Mouse (Mus musculus): ENCODE measurements around the gene Gna11. TPM values are rescaled to one million over a fixed set of nuclear protein-coding genes. Genes with fewer than 3 reads are reported as not detected.

The Gna11 gene
- polyA plus RNA-seq, 1 experiment = 33.8 TPM

DNA sequence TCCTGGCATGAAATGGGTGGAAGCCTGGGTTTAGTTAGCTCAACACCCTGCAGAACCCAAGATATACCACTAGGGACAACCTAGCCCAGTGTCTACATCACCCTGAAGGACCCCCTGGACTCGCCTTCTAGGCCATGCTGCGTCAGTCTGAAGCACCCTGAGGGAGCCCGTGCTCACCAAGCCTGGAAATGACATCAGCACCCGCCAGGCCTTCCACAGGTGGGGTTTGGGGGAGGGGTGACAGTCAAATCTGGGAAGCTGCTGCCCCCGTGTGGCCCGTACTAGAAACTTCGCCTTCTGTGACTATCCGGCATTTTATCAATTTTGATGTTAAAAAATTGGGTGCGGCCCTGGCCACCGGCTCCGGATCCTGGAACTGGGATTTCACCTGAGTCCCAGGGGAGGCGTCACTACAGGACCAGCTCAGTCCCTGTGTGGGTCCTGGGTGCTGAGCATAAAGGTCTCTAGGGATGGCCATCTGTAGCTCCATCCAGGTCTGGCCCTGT is 6.7 kb upstream of the Gna11 start:
- Histone ChIP-seq H3K4me1 (ENCODE audit: control insufficient read depth, insufficient read depth, insufficient read length) (peaks cover 8% of the 10 kb centered on the region; the same call in 1 of the 2 replicates), H3K27me3 (ENCODE audit: control insufficient read depth, insufficient read depth, low read length) (no peaks in the 10 kb centered on the region), H3K27ac (ENCODE audit: insufficient read depth, low read length) (peak overlapping the region; percentile 6; the same call in 1 of the 2 replicates), H3K36me3 (ENCODE audit: control insufficient read depth, insufficient read depth, low read length) (no peaks in the 10 kb centered on the region), H3K4me3 (ENCODE audit: extremely low read depth, insufficient read depth, insufficient read length) (no peak overlapping the region)
- peak; percentile 79; the same call in 1 of the 2 replicates for TF ChIP-seq CTCF (IDR thresholded peaks at IDR 0.05; ENCODE audit: extremely low read depth, insufficient read depth, insufficient read length, insufficient replicate concordance)
- TF ChIP-seq POLR2A (IDR thresholded peaks at IDR 0.05; ENCODE audit: low read depth, low read length) = no peak
- WGBS = 2% methylated on average over 12 of the region's 12 CpGs
- DNase-seq (ENCODE audit: low read depth in 1 of 2, low spot score in 2 of 2) = peak; percentile 79 to 85

GRCm38 (mm10) chr10:81550257-81550656 is 5.3 kb upstream of the Gna11 start:
- DNase-seq (ENCODE audit: low read depth in 1 of 2, low spot score in 2 of 2) = peak in 1 of 2 experiments; percentile 75
- whole genome bisulfite sequencing = 14% methylated on average over 7 of the region's 7 CpGs
- Histone ChIP-seq H3K27me3 (ENCODE audit: control insufficient read depth, insufficient read depth, low read length) (no peaks in the 10 kb centered on the region), H3K27ac (ENCODE audit: insufficient read depth, low read length) (no peak overlapping the region), H3K36me3 (ENCODE audit: control insufficient read depth, insufficient read depth, low read length) (no peaks in the 10 kb centered on the region), H3K4me1 (ENCODE audit: control insufficient read depth, insufficient read depth, insufficient read length) (peaks cover 8% of the 10 kb centered on the region; the same call in 1 of the 2 replicates), H3K4me3 (ENCODE audit: extremely low read depth, insufficient read depth, insufficient read length) (no peak overlapping the region)
- TF ChIP-seq CTCF (IDR thresholded peaks at IDR 0.05; ENCODE audit: extremely low read depth, insufficient read depth, insufficient read length, insufficient replicate concordance) = peak; percentile 88; the same call in 1 of the 2 replicates
- TF ChIP-seq POLR2A (IDR thresholded peaks at IDR 0.05; ENCODE audit: low read depth, low read length) = no peak

DNA sequence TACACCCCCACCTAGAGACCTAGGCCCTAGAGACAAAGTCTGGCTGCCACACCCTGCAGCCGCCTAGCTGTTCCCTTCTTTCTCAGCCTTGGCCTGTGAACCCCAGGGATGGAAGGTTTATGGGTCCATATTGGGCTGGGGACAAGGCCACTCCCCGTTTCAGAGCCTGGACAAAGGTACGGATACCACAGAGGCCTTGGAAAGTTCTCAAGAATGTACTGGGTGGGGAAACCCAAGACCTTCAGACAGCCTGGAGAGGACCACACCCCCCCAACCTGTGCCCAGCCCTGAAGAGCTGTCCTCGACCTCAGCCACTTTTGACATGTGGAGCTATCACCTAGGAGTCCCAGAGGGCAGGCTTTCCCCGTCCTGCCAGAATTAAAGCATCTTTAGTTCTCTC is 4.0 kb upstream of the Gna11 start:
- TF ChIP-seq POLR2A (IDR thresholded peaks at IDR 0.05; ENCODE audit: low read depth, low read length) (no peak), CTCF (IDR thresholded peaks at IDR 0.05; ENCODE audit: extremely low read depth, insufficient read depth, insufficient read length, insufficient replicate concordance) (no peak)
- DNase-seq (ENCODE audit: low read depth in 1 of 2, low spot score in 2 of 2) = no peak
- H3K4me3 ChIP-seq (ENCODE audit: extremely low read depth, insufficient read depth, insufficient read length) = no peak overlapping the region
- H3K27me3 ChIP-seq (ENCODE audit: control insufficient read depth, insufficient read depth, low read length) = no peaks in the 10 kb centered on the region
- peaks cover 8% of the 10 kb centered on the region; the same call in 1 of the 2 replicates for H3K4me1 ChIP-seq (ENCODE audit: control insufficient read depth, insufficient read depth, insufficient read length)
- H3K36me3 ChIP-seq (ENCODE audit: control insufficient read depth, insufficient read depth, low read length) = no peaks in the 10 kb centered on the region
- H3K27ac ChIP-seq (ENCODE audit: insufficient read depth, low read length) = no peak overlapping the region
- WGBS = 82% methylated on average over 5 of the region's 5 CpGs

GRCm38 (mm10) chr10:81546788-81547571 is 2.0 kb upstream of the Gna11 start:
- no peaks in the 10 kb centered on the region for H3K36me3 ChIP-seq (ENCODE audit: control insufficient read depth, insufficient read depth, low read length)
- peaks cover 18% of the 10 kb centered on the region; the same call in 1 of the 2 replicates for H3K4me1 ChIP-seq (ENCODE audit: control insufficient read depth, insufficient read depth, insufficient read length)
- TF ChIP-seq CTCF (IDR thresholded peaks at IDR 0.05; ENCODE audit: extremely low read depth, insufficient read depth, insufficient read length, insufficient replicate concordance) = no peak
- no peak for TF ChIP-seq POLR2A (IDR thresholded peaks at IDR 0.05; ENCODE audit: low read depth, low read length)
- H3K4me3 ChIP-seq (ENCODE audit: extremely low read depth, insufficient read depth, insufficient read length) = no peak overlapping the region
- H3K27ac ChIP-seq (ENCODE audit: insufficient read depth, low read length) = no peak overlapping the region
- DNase-seq (ENCODE audit: low read depth in 1 of 2, low spot score in 2 of 2) = no peak
- WGBS = 93% methylated on average over 13 of the region's 13 CpGs
- H3K27me3 ChIP-seq (ENCODE audit: control insufficient read depth, insufficient read depth, low read length) = no peaks in the 10 kb centered on the region

DNA sequence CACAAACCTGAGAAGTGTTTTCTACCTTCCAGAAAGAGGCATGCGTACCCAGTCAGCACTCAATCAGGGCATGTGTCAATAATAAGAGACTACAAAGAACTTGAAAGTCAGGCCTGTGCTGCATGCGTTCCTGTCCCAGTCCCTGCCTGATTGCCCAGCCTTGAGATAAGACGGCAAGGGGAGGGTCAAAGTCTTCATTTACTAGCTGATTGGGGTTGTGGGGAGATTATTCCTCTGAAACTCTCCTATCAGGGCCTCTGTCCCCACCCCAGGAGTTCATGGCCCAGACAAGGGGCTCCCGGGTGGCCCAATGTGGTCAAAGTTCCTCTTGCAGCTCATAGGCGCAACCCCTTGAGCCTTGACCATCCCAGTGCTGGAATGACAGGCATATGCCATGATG is 1.3 kb upstream of the Gna11 start:
- 81% methylated on average over 5 of the region's 5 CpGs for WGBS
- Histone ChIP-seq H3K4me3 (ENCODE audit: extremely low read depth, insufficient read depth, insufficient read length) (no peak overlapping the region), H3K27ac (ENCODE audit: insufficient read depth, low read length) (no peak overlapping the region)

GRCm38 (mm10) chr10:81544296-81545160 is 462 bp downstream of the Gna11 start:
- WGBS = under 1% methylated on average over 93 of the region's 93 CpGs
- H3K36me3 ChIP-seq (ENCODE audit: control insufficient read depth, insufficient read depth, low read length) = no peaks in the 10 kb centered on the region
- H3K4me3 ChIP-seq (ENCODE audit: extremely low read depth, insufficient read depth, insufficient read length) = peak overlapping the region; percentile 82
- peaks cover 14% of the 10 kb centered on the region; the same call in 1 of the 2 replicates for H3K4me1 ChIP-seq (ENCODE audit: control insufficient read depth, insufficient read depth, insufficient read length)
- peak overlapping the region; percentile 70 for H3K27ac ChIP-seq (ENCODE audit: insufficient read depth, low read length)
- TF ChIP-seq POLR2A (IDR thresholded peaks at IDR 0.05; ENCODE audit: low read depth, low read length) (no peak; the same call in 1 of the 2 replicates), CTCF (IDR thresholded peaks at IDR 0.05; ENCODE audit: extremely low read depth, insufficient read depth, insufficient read length, insufficient replicate concordance) (no peak)
- DNase-seq (ENCODE audit: low read depth in 1 of 2, low spot score in 2 of 2) = no peak
- no peaks in the 10 kb centered on the region for H3K27me3 ChIP-seq (ENCODE audit: control insufficient read depth, insufficient read depth, low read length)

More for the DNA sequence above, 1.3 kb upstream of the Gna11 start:
- TF ChIP-seq CTCF (IDR thresholded peaks at IDR 0.05; ENCODE audit: extremely low read depth, insufficient read depth, insufficient read length, insufficient replicate concordance) (no peak), POLR2A (IDR thresholded peaks at IDR 0.05; ENCODE audit: low read depth, low read length) (no peak)
- H3K4me1 ChIP-seq (ENCODE audit: control insufficient read depth, insufficient read depth, insufficient read length) = peaks cover 15% of the 10 kb centered on the region; the same call in 1 of the 2 replicates
- no peak for DNase-seq (ENCODE audit: low read depth in 1 of 2, low spot score in 2 of 2)
- no peaks in the 10 kb centered on the region for H3K27me3 ChIP-seq (ENCODE audit: control insufficient read depth, insufficient read depth, low read length)
- H3K36me3 ChIP-seq (ENCODE audit: control insufficient read depth, insufficient read depth, low read length) = no peaks in the 10 kb centered on the region
